Mouse (Mus musculus) neutrophil, adult 83 days (primary cell): ENCODE measurements around the gene Pdia6. TPM values are rescaled to one million over a fixed set of nuclear protein-coding genes. Genes with fewer than 3 reads are reported as not detected.

Experiments
- total RNA-seq, 2 experiments: library from RNA; stranded (reverse); gene quantifications; one replicate each; pipeline ENCODE4 v1.2.4; 2023

Pdia6 gene
- 100 to 1,000 TPM in 1 of 2 experiments, 10 to 100 TPM in 1; 82.7 to 101 TPM for total RNA-seq

DNA sequence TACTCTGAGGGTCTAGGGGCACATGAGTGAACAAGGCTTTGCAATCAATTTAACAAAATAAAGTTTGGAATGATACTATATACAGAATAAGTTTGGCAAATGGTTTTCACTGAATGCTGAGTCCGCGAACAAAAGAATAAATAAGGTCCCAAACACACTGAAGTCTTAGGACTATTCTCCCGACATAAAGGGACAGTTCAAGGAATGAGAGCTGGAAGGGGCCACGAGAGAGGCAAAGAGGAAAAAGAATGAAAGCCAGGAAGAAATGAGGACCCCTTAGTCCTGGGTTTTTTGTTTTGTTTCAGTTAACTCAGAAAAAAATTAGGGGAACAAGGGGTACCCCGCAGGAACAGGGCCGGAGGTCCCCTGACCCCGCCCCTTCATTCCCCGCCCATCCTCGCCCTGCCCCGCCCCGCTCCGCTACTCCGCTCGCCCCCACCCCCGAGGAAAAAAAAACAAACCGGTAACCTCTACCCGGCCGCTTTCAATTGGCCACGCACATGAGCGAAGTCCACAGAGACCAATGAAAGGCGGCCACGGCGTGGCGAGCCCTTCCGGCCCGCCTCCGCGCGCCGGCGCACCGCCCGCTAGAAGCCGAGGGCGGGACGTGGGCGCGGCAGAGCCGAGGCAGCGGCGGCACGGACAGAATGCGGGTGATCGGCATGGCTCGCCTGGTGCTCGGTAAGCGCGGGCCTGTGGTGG is at the start of gene Pdia6:
TSS of gene Pdia6 (plus strand) at position 575 of the 702 bp plus-strand sequence.

DNA sequence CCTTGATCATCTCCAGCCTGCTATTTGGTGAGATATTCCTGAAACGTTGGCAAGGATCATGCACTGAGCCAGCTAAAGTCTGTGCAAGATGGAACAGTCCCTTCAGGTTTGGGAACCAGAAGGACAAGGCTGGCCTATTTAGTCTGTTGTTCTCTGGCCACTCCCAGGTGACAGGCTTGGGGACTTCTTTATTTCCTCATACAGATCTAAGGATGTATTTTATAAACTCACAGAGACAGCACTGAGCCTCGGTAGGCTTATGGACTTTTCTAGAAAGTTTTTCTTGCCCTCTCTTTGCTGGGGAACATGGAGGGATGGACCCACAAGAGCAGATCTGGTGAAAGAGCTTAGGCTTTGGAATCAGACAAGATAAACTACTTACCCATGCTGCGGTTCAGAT is 62.9 kb downstream of the Pdia6 start, which contains the start of gene Atp6v1c2:
TSS of gene Atp6v1c2 (minus strand) at position 101 of the 400 bp plus-strand sequence.

Other genes with a start within 250 kb of the Pdia6 start
- not detected for gene Kcnf1, start 89.7 kb upstream of the Pdia6 start, total RNA-seq
- not detected for gene Atp6v1c2, start 62.8 kb downstream of the Pdia6 start, total RNA-seq
- gene Nol10, start 81.9 kb downstream of the Pdia6 start, total RNA-seq = 1 to 10 TPM; 7.1 to 8.3 TPM